Mouse (Mus musculus) cerebellum, adult 2 months (tissue): ENCODE results near the gene Elf1.

Source experiments
- CTCF ChIP-seq: fragments of 200-500 bp; IDR thresholded peaks from 2 replicates; pipeline ENCODE4 v1.5.1; 2011; ENCODE audit warnings: low read depth, mild to moderate bottlenecking, control low read depth, low read length, moderate library complexity, borderline replicate concordance; ENCODE audit not compliant: insufficient read depth
- POLR2A ChIP-seq: fragments of 200-500 bp; IDR thresholded peaks from 2 replicates; pipeline ENCODE4 v1.6.1; 2011; ENCODE audit warnings: low read length, control low read depth, borderline replicate concordance; ENCODE audit not compliant: insufficient read depth

DNA sequence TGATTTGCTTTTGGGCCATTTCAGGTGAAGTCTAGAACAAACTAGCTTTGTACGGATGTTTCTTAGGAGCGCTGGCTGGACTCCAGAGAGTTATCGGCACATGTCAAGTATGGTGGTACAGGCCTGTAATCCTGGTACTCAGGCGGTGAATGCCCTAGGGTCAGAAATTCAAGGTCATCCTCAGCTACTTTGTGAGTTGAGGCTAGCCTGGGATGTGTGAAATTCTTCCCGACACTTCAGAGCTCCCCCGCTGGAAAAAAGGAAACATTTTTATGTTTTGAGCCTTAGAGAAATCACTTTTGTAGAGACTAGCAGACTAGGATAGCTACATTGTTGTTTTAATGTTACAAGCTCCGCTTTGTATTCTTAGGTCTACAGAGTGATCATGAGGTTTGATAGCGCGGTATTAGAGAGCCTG lies 107.5 kb downstream of the Elf1 start:
- TF ChIP-seq CTCF (no peak), POLR2A (no peak)
